9 mouse cellular contexts compared by ENCODE assay signal in genomic region chr14:8316366-8317193, GRCm38 (mm10). TPM values are rescaled to one million over a fixed set of nuclear protein-coding genes. Genes with fewer than 3 reads are reported as not detected.
DNase-seq lines count a peak whose midpoint lies in the region; ATAC-seq and TF ChIP-seq lines count a peak whose summit lies in the region.
"Had no signal": no experiment of that assay in that cellular context is flagged by ENCODE, and none has a peak within 500 bp of the region (broad histone marks: within the 10 kb centered on the region; RNA-seq: fewer than 3 reads in every experiment).

No protein-coding gene starts in this region.

- H3K4me2 ChIP-seq in intestine, embryonic 14.5 days (ENCODE audit: low read length): peak overlapping the region; percentile 44
- peak overlapping the region; percentile 50 for H3K4me2 ChIP-seq in midbrain, embryonic 12.5 days (replicated peaks)

- in situ Hi-C loops in ES-E14 (cut with MboI; ENCODE audit: low sequenced_read_pairs in 2 of 2, unreplicated experiment in 2 of 2): loop anchor here in 1 of 2 experiments (10.0 kb wide), 1 partner anchor 222 kb away; the partner anchor contains the start of gene Pxk

- 3% methylated on average over 23 of the region's 23 CpGs for WGBS in intestine, embryonic 14.5 days
- WGBS in midbrain, embryonic 12.5 days: under 1% methylated on average over 23 of the region's 23 CpGs

- H3K9me3 ChIP-seq in ES-E14 (ENCODE audit: control insufficient read depth, insufficient read depth, low read depth, low read length): no peaks in the 10 kb centered on the region
- no peaks in the 10 kb centered on the region for H3K9me3 ChIP-seq in intestine, embryonic 14.5 days (ENCODE audit: control insufficient read depth, low read length)
- no peaks in the 10 kb centered on the region for H3K9me3 ChIP-seq in midbrain, embryonic 12.5 days

- peak; percentile 29 for DNase-seq in ES-E14 (ENCODE audit: low read depth, low spot score)
- peak; percentile 57 for DNase-seq in embryo, embryonic 11 days
- DNase-seq in intestine, embryonic 14.5 days (ENCODE audit: low spot score): no peak
- DNase-seq in thymus, postnatal 0 days (ENCODE audit: low spot score): no peak
- DNase-seq in right cerebral cortex, postnatal 36 days (ENCODE audit: low spot score in 2 of 2): no peak
- DNase-seq in adrenal gland, adult 2 months: no peak
- DNase-seq: adrenal gland, postnatal 14 days; gastrocnemius, postnatal 14 days had no signal

- H3K4me3 ChIP-seq in ES-E14 (ENCODE audit: insufficient read depth in 1 of 2, low read depth in 1 of 2, low read length in 2 of 2, poor library complexity in 1 of 2, severe bottlenecking in 1 of 2): peak overlapping the region; percentile 34 to 61; a peak in 3 of 4 replicates
- H3K4me3 ChIP-seq in intestine, embryonic 14.5 days (ENCODE audit: low read depth, low read length): peak overlapping the region; percentile 23
- H3K4me3 ChIP-seq in midbrain, embryonic 12.5 days: peak overlapping the region; percentile 33

- peaks cover 0 to 8% of the 10 kb centered on the region in 2 experiments for H3K4me1 ChIP-seq in ES-E14 (ENCODE audit: control insufficient read depth in 2 of 2, insufficient read depth in 2 of 2, low read length in 2 of 2, poor library complexity in 1 of 2)
- peaks cover 9% of the 10 kb centered on the region; the same call in 1 of the 2 replicates for H3K4me1 ChIP-seq in intestine, embryonic 14.5 days (replicated peaks; ENCODE audit: control insufficient read depth, insufficient read depth, low read length)
- peaks cover 15% of the 10 kb centered on the region for H3K4me1 ChIP-seq in midbrain, embryonic 12.5 days

- H3K9ac ChIP-seq in ES-E14 (ENCODE audit: insufficient read depth, low read depth, low read length, poor library complexity, severe bottlenecking): no peak overlapping the region
- H3K9ac ChIP-seq in intestine, embryonic 14.5 days (ENCODE audit: low read length): no peak overlapping the region
- H3K9ac ChIP-seq in midbrain, embryonic 12.5 days (replicated peaks): no peak overlapping the region; the same call in 1 of the 2 replicates

- no peaks in the 10 kb centered on the region for H3K36me3 ChIP-seq in ES-E14 (ENCODE audit: control insufficient read depth, insufficient read depth, low read length, poor library complexity, severe bottlenecking)
- no peaks in the 10 kb centered on the region for H3K36me3 ChIP-seq in intestine, embryonic 14.5 days (ENCODE audit: control insufficient read depth, insufficient read depth, low read length)
- no peaks in the 10 kb centered on the region for H3K36me3 ChIP-seq in midbrain, embryonic 12.5 days

- no peak overlapping the region for H3K27ac ChIP-seq in ES-E14 (ENCODE audit: insufficient read depth, low read depth, low read length, poor library complexity, severe bottlenecking)
- no peak overlapping the region for H3K27ac ChIP-seq in intestine, embryonic 14.5 days (ENCODE audit: low read depth)
- no peak overlapping the region for H3K27ac ChIP-seq in midbrain, embryonic 12.5 days (replicated peaks)

- H3K27me3 ChIP-seq in intestine, embryonic 14.5 days (replicated peaks; ENCODE audit: control insufficient read depth, insufficient read depth, low read length): peaks cover 42% of the 10 kb centered on the region
- H3K27me3 ChIP-seq in midbrain, embryonic 12.5 days: peaks cover 51% of the 10 kb centered on the region

- ATAC-seq in intestine, embryonic 14.5 days (replicated peaks; ENCODE audit: low FRiP score, low TSS enrichment, low read depth): no peak
- peak; percentile 31; the same call in 1 of the 2 replicates for ATAC-seq in midbrain, embryonic 12.5 days (ENCODE audit: low FRiP score, low read depth)

TF ChIP-seq in ES-E14, 5 proteins besides CTCF, POLR2A, EP300 and RAD21:
- no peak for TF ChIP-seq MAFK (IDR thresholded peaks at IDR 0.05; ENCODE audit: insufficient read depth, low read depth, low read length)
- TF ChIP-seq ZNF384 (IDR thresholded peaks at IDR 0.05; ENCODE audit: low read depth, low read length): no peak
- TF ChIP-seq CHD2 (IDR thresholded peaks at IDR 0.05; ENCODE audit: low read depth, low read length): no peak
- no peak for TF ChIP-seq ZC3H11A (IDR thresholded peaks at IDR 0.05; ENCODE audit: borderline replicate concordance, low read depth, low read length)
- TF ChIP-seq HCFC1 (IDR thresholded peaks at IDR 0.05; ENCODE audit: borderline replicate concordance, insufficient read depth, low read length): no peak

RNA-seq across cellular contexts. Expression of gene Fam107a, which starts 1.2 kb away (rescaled TPM):
- 0.11 and 0.27 TPM in 2 replicates for total RNA-seq in ES-E14 (2012; rRNA removed)
- 0.18 and 0.30 TPM in 2 replicates for polyA plus RNA-seq in intestine, embryonic 14.5 days (2014; fragmentation: Nextera tagmentation; extraction: Ambion mirVana)
- polyA plus RNA-seq in midbrain, embryonic 12.5 days (2016; fragmentation: Nextera tagmentation; extraction: Ambion mirVana): 0.24 and 0.48 TPM in 2 replicates
- 0.16 and 0.17 TPM in 2 replicates for polyA plus RNA-seq in thymus, postnatal 0 days (2015; fragmentation: Nextera tagmentation; extraction: Ambion mirVana)
- 1 to 10 TPM; 4.3 to 5.2 TPM for total RNA-seq in adrenal gland, adult 2 months (2021)
- polyA plus RNA-seq in adrenal gland, adult 2 months (2012; rRNA removed): 1.1 and 1.2 TPM in 2 replicates

RNA-seq across cellular contexts. Expression of gene Acox2, which starts 57.4 kb away (rescaled TPM):
- total RNA-seq in ES-E14 (2012; rRNA removed): not detected in 2 replicates
- 0.35 TPM in 1 of 2 replicates, not detected in the other for polyA plus RNA-seq in intestine, embryonic 14.5 days (2014; fragmentation: Nextera tagmentation; extraction: Ambion mirVana)
- not detected in 2 replicates for polyA plus RNA-seq in midbrain, embryonic 12.5 days (2016; fragmentation: Nextera tagmentation; extraction: Ambion mirVana)
- 0.71 and 0.75 TPM in 2 replicates for polyA plus RNA-seq in thymus, postnatal 0 days (2015; fragmentation: Nextera tagmentation; extraction: Ambion mirVana)
- under 1 TPM in 1 of 2 experiments, not detected in 1; 0.78 TPM for total RNA-seq in adrenal gland, adult 2 months (2021)
- polyA plus RNA-seq in adrenal gland, adult 2 months (2012; rRNA removed): 0.46 and 1.9 TPM in 2 replicates

Comparison
In these comparisons a context has a peak if more than half of its experiments do, and no peak if none do; other contexts are left out.
1. DNase-seq: peak in ES-E14 (single experiment) and embryo, embryonic 11 days (single experiment); none in intestine, embryonic 14.5 days (single experiment), thymus, postnatal 0 days (single experiment), right cerebral cortex, postnatal 36 days (0 of 2) and adrenal gland, adult 2 months (single experiment).
2. Peak in every context shown above with its lines, with median percentiles within 50 percentile points of each other: H3K4me3 ChIP-seq.